Mouse (Mus musculus): Measurements from ENCODE around the gene Lrriq4. TPM values are rescaled to one million over a fixed set of nuclear protein-coding genes. Genes with fewer than 3 reads are reported as not detected.

Lrriq4 gene
- total RNA-seq (2023), result not detected

GRCm38 (mm10) chr3:30644207-30644606, at the start of gene Lrriq4:
Gene Lrriq4 (plus strand): TSS chr3:30644507.

GRCm38 (mm10) chr3:30599711-30600545, 44.4 kb upstream of the Lrriq4 start, which contains the start of gene Actrt3:
Gene Actrt3 (minus strand): TSS chr3:30599939.

GRCm38 (mm10) chr3:30602065-30602739, 42.1 kb upstream of the Lrriq4 start, which contains the start of gene Mynn:
Gene Mynn (plus strand): TSS chr3:30602065.

GRCm38 (mm10) chr3:30647440-30648090, 3.3 kb downstream of the Lrriq4 start, which contains the start of gene Lrrc34:
Gene Lrrc34 (minus strand): TSS chr3:30647869.

GRCm38 (mm10) chr3:30699711-30700505, 55.6 kb downstream of the Lrriq4 start, which contains the start of gene Lrrc31:
Gene Lrrc31 (minus strand): TSS chr3:30699843.

Other genes starting within 250 kb of the Lrriq4 start
- gene Mecom, start 96.5 kb upstream of the Lrriq4 start, total RNA-seq (2023), result not detected
- not detected for gene Actrt3, start 44.6 kb upstream of the Lrriq4 start, total RNA-seq (2023)
- 10 to 100 TPM; 30.1 to 43.8 TPM for gene Mynn, start 42.4 kb upstream of the Lrriq4 start, total RNA-seq (2023)
- not detected for gene Lrrc34, start 3.4 kb downstream of the Lrriq4 start, total RNA-seq (2023)
- not detected for gene Lrrc31, start 55.3 kb downstream of the Lrriq4 start, total RNA-seq (2023)
- not detected for gene Samd7, start 101.8 kb downstream of the Lrriq4 start, total RNA-seq (2023)
- 10 to 100 TPM; 47.1 to 54.4 TPM for gene Sec62, start 148.4 kb downstream of the Lrriq4 start, total RNA-seq (2023)
- gene Gpr160, start 211.4 kb downstream of the Lrriq4 start, total RNA-seq (2023), result 10 to 100 TPM; 14.5 to 17.8 TPM